Mouse (Mus musculus) embryonic facial prominence, embryonic 11.5 days (tissue): ENCODE results near the gene Mrps23. TPM values are rescaled to one million over a fixed set of nuclear protein-coding genes. Genes with fewer than 3 reads are reported as not detected.
A peak's percentile ranks its signal among the peaks of the same experiment; 100 is the strongest.

ENCODE experiments used
- ATAC-seq: fragments of 200-750 bp; cut with Nextera tagmentation; replicated peaks from 2 replicates; pipeline ENCODE4 v1.8.0; 2017; ENCODE audit warnings: low read depth; ENCODE audit not compliant: insufficient number of reproducible peaks, low FRiP score, low TSS enrichment
- DNase-seq: peaks from one replicate; pipeline ENCODE4 v3.0.0-alpha.2; 2015; ENCODE audit warnings: low spot score
- H3K27ac ChIP-seq: fragments of 300-500 bp; sonication (generic); replicated peaks from 2 replicates; pipeline ENCODE4 v1.5.1; 2014; ENCODE audit warnings: mild to moderate bottlenecking, low read depth, low read length, control low read depth
- H3K27me3 ChIP-seq: fragments of 300-500 bp; sonication (generic); 2 replicates; pipeline ENCODE4 v1.6.1; 2014; ENCODE audit warnings: mild to moderate bottlenecking, low read length, moderate library complexity, mixed read lengths; ENCODE audit not compliant: control insufficient read depth, insufficient read depth
- H3K36me3 ChIP-seq: fragments of 300-500 bp; sonication (generic); replicated peaks from 2 replicates; pipeline ENCODE4 v1.6.1; 2014; ENCODE audit warnings: low read depth, mild to moderate bottlenecking, low read length, moderate library complexity, mixed read lengths; ENCODE audit not compliant: control insufficient read depth, insufficient read depth
- H3K4me1 ChIP-seq: fragments of 300-500 bp; sonication (generic); 2 replicates; pipeline ENCODE4 v1.6.1; 2014; ENCODE audit warnings: low read length, mixed read lengths; ENCODE audit not compliant: control insufficient read depth, insufficient read depth
- H3K4me2 ChIP-seq: fragments of 300-500 bp; sonication (generic); 2 replicates; pipeline ENCODE4 v1.6.1; 2014; ENCODE audit warnings: low read depth, mild to moderate bottlenecking, control low read depth, low read length, moderate library complexity
- H3K4me3 ChIP-seq: fragments of 300-500 bp; sonication (generic); 2 replicates; pipeline ENCODE4 v1.5.1; 2014; ENCODE audit warnings: low read depth, low read length, control low read depth
- H3K9ac ChIP-seq: fragments of 300-500 bp; sonication (generic); replicated peaks from 2 replicates; pipeline ENCODE4 v1.6.1; 2014; ENCODE audit warnings: mild to moderate bottlenecking, control low read depth, low read length
- H3K9me3 ChIP-seq: fragments of 300-500 bp; sonication (generic); replicated peaks from 2 replicates; pipeline ENCODE4 v1.6.1; 2016; ENCODE audit warnings: mild to moderate bottlenecking, low read length, inconsistent platforms, mixed read lengths; ENCODE audit not compliant: control insufficient read depth
- whole genome bisulfite sequencing: fragments of 180-500 bp; shearing (Covaris S2); extraction: QIAGEN DNeasy Blood & Tissue Kit; methylation state at CpG from one replicate; pipeline ENCODE4 v1.1.7; 2014; 5-methylcytosine and 5-hydroxymethylcytosine counted together
- polyA plus RNA-seq: library from polyadenylated mRNA; unstranded; fragments of >200 nt; fragmentation: Nextera tagmentation; extraction: Ambion mirVana; gene quantifications from 2 replicates; pipeline ENCODE4 v1.2.1, GENCODE M21; 2014

Gene Mrps23
- 70.6 and 83.8 TPM in 2 replicates for polyA plus RNA-seq

GRCm38 (mm10) chr11:88203712-88204532 lies at the start of gene Mrps23:
TSS of gene Mrps23 (plus strand) at chr11:88204388.
- H3K9me3 ChIP-seq: no peaks in the 10 kb centered on the region
- ATAC-seq (peak; percentile 91), DNase-seq (peak; percentile 96)
- H3K9ac ChIP-seq: peak within 1 kb of the TSS; percentile 77
- H3K27ac ChIP-seq: peak within 1 kb of the TSS; percentile 73
- H3K36me3 ChIP-seq: no peaks in the 10 kb centered on the region; the same call in 1 of the 2 replicates
- peak within 1 kb of the TSS; percentile 71 for H3K4me2 ChIP-seq
- H3K4me3 ChIP-seq: peak within 1 kb of the TSS; percentile 59
- under 1% methylated on average over 51 of the region's 51 CpGs for WGBS
- no peaks in the 10 kb centered on the region for H3K4me1 ChIP-seq
- H3K27me3 ChIP-seq: no peaks in the 10 kb centered on the region

GRCm38 (mm10) chr11:88154500-88154899 lies 49.7 kb upstream of the Mrps23 start:
- no peak for DNase-seq
- no peak for ATAC-seq
- Histone ChIP-seq H3K9ac (no peak overlapping the region), H3K9me3 (no peaks in the 10 kb centered on the region), H3K27ac (no peak overlapping the region), H3K4me2 (no peak overlapping the region), H3K4me3 (no peak overlapping the region), H3K4me1 (peaks cover 8% of the 10 kb centered on the region), H3K36me3 (no peaks in the 10 kb centered on the region), H3K27me3 (no peaks in the 10 kb centered on the region)
- WGBS: 63% methylated on average over 8 of the region's 8 CpGs

- Histone ChIP-seq H3K4me3 (no peak overlapping the region), H3K27me3 (no peaks in the 10 kb centered on the region), H3K27ac (no peak overlapping the region), H3K36me3 (no peaks in the 10 kb centered on the region), H3K9ac (no peak overlapping the region; the same call in 1 of the 2 replicates), H3K4me2 (no peak overlapping the region), H3K4me1 (peaks cover 8% of the 10 kb centered on the region), H3K9me3 (no peaks in the 10 kb centered on the region)
- DNase-seq: no peak
- 60% methylated on average over 3 of the region's 3 CpGs for WGBS
- ATAC-seq: no peak
Observed at GRCm38 (mm10) chr11:88155451-88155850, 48.7 kb upstream of the Mrps23 start.

- Histone ChIP-seq H3K4me3 (no peak overlapping the region), H3K4me2 (no peak overlapping the region), H3K4me1 (peaks cover 9% of the 10 kb centered on the region), H3K27me3 (no peaks in the 10 kb centered on the region), H3K9ac (no peak overlapping the region), H3K9me3 (no peaks in the 10 kb centered on the region), H3K36me3 (no peaks in the 10 kb centered on the region), H3K27ac (no peak overlapping the region)
- ATAC-seq (no peak), DNase-seq (no peak)
- 58% methylated on average over 8 of the region's 8 CpGs for WGBS
Observed at GRCm38 (mm10) chr11:88155998-88156397, 48.2 kb upstream of the Mrps23 start.

GRCm38 (mm10) chr11:88156403-88156802 lies 47.8 kb upstream of the Mrps23 start:
- Histone ChIP-seq H3K27ac (no peak overlapping the region), H3K9me3 (no peaks in the 10 kb centered on the region), H3K4me3 (no peak overlapping the region), H3K36me3 (no peaks in the 10 kb centered on the region), H3K27me3 (no peaks in the 10 kb centered on the region), H3K4me1 (peaks cover 10% of the 10 kb centered on the region), H3K9ac (no peak overlapping the region), H3K4me2 (no peak overlapping the region)
- ATAC-seq (no peak), DNase-seq (no peak)
- WGBS: 60% methylated on average over 2 of the region's 2 CpGs

GRCm38 (mm10) chr11:88158842-88159246 lies 45.3 kb upstream of the Mrps23 start:
- Histone ChIP-seq H3K4me3 (no peak overlapping the region), H3K27me3 (no peaks in the 10 kb centered on the region), H3K27ac (no peak overlapping the region), H3K9ac (no peak overlapping the region), H3K9me3 (no peaks in the 10 kb centered on the region), H3K4me2 (no peak overlapping the region), H3K4me1 (peaks cover 15% of the 10 kb centered on the region), H3K36me3 (no peaks in the 10 kb centered on the region)
- no peak for DNase-seq
- ATAC-seq: no peak
- WGBS: 81% methylated on average over 5 of the region's 5 CpGs

GRCm38 (mm10) chr11:88159389-88159788 lies 44.8 kb upstream of the Mrps23 start:
- no peaks in the 10 kb centered on the region for H3K36me3 ChIP-seq
- no peaks in the 10 kb centered on the region for H3K9me3 ChIP-seq
- H3K4me3 ChIP-seq: no peak overlapping the region
- no peaks in the 10 kb centered on the region for H3K27me3 ChIP-seq
- H3K4me2 ChIP-seq: no peak overlapping the region
- no peak for ATAC-seq
- 51% methylated on average over 11 of the region's 11 CpGs for WGBS
- H3K9ac ChIP-seq: no peak overlapping the region
- H3K4me1 ChIP-seq: peaks cover 15% of the 10 kb centered on the region
- peak; percentile 36 for DNase-seq
- H3K27ac ChIP-seq: no peak overlapping the region

- 48% methylated on average over 5 of the region's 5 CpGs for WGBS
- ATAC-seq (no peak), DNase-seq (no peak)
- H3K9me3 ChIP-seq: no peaks in the 10 kb centered on the region
- H3K4me3 ChIP-seq: no peak overlapping the region
- H3K4me2 ChIP-seq: no peak overlapping the region; the same call in 1 of the 2 replicates
- peaks cover 19% of the 10 kb centered on the region for H3K4me1 ChIP-seq
- no peak overlapping the region for H3K9ac ChIP-seq
- no peaks in the 10 kb centered on the region for H3K27me3 ChIP-seq
- peak overlapping the region; percentile 82 for H3K27ac ChIP-seq
- H3K36me3 ChIP-seq: no peaks in the 10 kb centered on the region
Observed at GRCm38 (mm10) chr11:88160316-88160715, 43.9 kb upstream of the Mrps23 start.
